7 mouse cellular contexts compared by ENCODE assay signal in the genomic region with DNA sequence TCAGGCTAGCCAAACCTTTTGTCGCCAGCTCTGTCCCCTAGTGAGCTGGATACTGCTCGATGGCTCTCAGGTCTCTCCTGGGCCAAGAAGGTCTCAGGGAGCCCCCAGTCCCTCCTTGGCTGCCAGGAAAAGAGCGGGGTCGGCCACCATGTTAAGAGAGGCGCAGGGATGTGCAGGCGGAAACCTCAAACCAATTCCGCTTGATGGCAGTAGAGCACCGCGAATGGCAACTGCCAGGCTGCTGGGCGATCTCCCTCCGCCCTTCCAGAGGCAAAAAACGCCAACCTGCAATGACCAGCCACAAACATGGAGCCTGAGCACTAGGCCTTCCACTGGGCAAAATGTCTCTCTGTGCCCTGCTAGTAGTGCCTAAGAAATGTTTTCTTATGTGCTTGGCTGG.
DNase-seq lines count a peak whose midpoint lies in the region; ATAC-seq and TF ChIP-seq lines count a peak whose summit lies in the region.
"Not testable (repeated sequence)": the region's sequence is repeated elsewhere in the genome, so short reads cannot be mapped to it uniquely, and the experiment has no call there.

No protein-coding gene starts in this region.

- not testable (repeated sequence) for H3K27me3 ChIP-seq in kidney, postnatal 0 days (ENCODE audit: insufficient read depth, low read length); lung, postnatal 0 days (replicated peaks; ENCODE audit: insufficient read depth, low read length)

- intact Hi-C loops in gastrocnemius, adult 2 months (cut with DNase I); heart, postnatal 25 days (cut with DNase I): not testable (repeated sequence)

- not testable (repeated sequence) for H3K4me2 ChIP-seq in kidney, postnatal 0 days (ENCODE audit: low read length); lung, postnatal 0 days (replicated peaks; ENCODE audit: low read depth, low read length)

- DNase-seq in adrenal gland, adult 8-10 months, result peak; percentile 38
- not testable (repeated sequence) for DNase-seq in gastrocnemius, adult 2 months; kidney, postnatal 0 days (ENCODE audit: low spot score); lung, postnatal 0 days (ENCODE audit: low spot score)
- peak; percentile 45 for DNase-seq in heart, postnatal 25 days (ENCODE audit: low spot score)
- DNase-seq in ovary, postnatal 10 days (ENCODE audit: low spot score), result peak; percentile 25
- peak; percentile 46 for DNase-seq in urinary bladder, adult 2 months (ENCODE audit: low spot score)

- not testable (repeated sequence) for H3K36me3 ChIP-seq in kidney, postnatal 0 days (ENCODE audit: insufficient read depth, low read length); lung, postnatal 0 days (ENCODE audit: insufficient read depth, low read length)

- WGBS in kidney, postnatal 0 days, result 41% methylated on average over 12 of the region's 12 CpGs
- 62% methylated on average over 9 of the region's 12 CpGs for WGBS in lung, postnatal 0 days

- TF ChIP-seq CTCF in gastrocnemius, adult 2 months (IDR thresholded peaks at IDR 0.05), result peak; percentile 42
- peak; percentile 31; the same call in 1 of the 2 replicates for TF ChIP-seq CTCF in kidney, postnatal 0 days (IDR thresholded peaks at IDR 0.05; ENCODE audit: low read depth)
- peak; percentile 40 for TF ChIP-seq CTCF in lung, postnatal 0 days (IDR thresholded peaks at IDR 0.05)

- not testable (repeated sequence) for H3K9ac ChIP-seq in kidney, postnatal 0 days (ENCODE audit: low read depth, low read length); lung, postnatal 0 days (replicated peaks; ENCODE audit: low read depth)

- H3K9me3 ChIP-seq in kidney, postnatal 0 days (replicated peaks; ENCODE audit: low read length); lung, postnatal 0 days (ENCODE audit: low read length): not testable (repeated sequence)

- not testable (repeated sequence) for H3K4me1 ChIP-seq in kidney, postnatal 0 days (replicated peaks; ENCODE audit: insufficient read depth, low read length); lung, postnatal 0 days (ENCODE audit: insufficient read depth, low read depth, low read length)

- not testable (repeated sequence) for ATAC-seq in kidney, postnatal 0 days (replicated peaks; ENCODE audit: low FRiP score, low read depth); lung, postnatal 0 days

- H3K27ac ChIP-seq in gastrocnemius, adult 2 months, result peak overlapping the region; percentile 74
- H3K27ac ChIP-seq in kidney, postnatal 0 days; lung, postnatal 0 days (ENCODE audit: low read length): not testable (repeated sequence)

- not testable (repeated sequence) for TF ChIP-seq EP300 in lung, postnatal 0 days (IDR thresholded peaks at IDR 0.05)

- H3K4me3 ChIP-seq in gastrocnemius, adult 2 months, result peak overlapping the region; percentile 50
- H3K4me3 ChIP-seq in kidney, postnatal 0 days (replicated peaks; ENCODE audit: low read depth, low read length); lung, postnatal 0 days (ENCODE audit: low read depth, low read length): not testable (repeated sequence)
